Mouse (Mus musculus): ENCODE measurements around the gene Prl2c1. TPM values are rescaled to one million over a fixed set of nuclear protein-coding genes. Genes with fewer than 3 reads are reported as not detected.
"Not testable (repeated sequence)": the region's sequence is repeated elsewhere in the genome, so short reads cannot be mapped to it uniquely, and the experiment has no call there.

Prl2c1 gene
- polyA plus RNA-seq (2012; rRNA removed), result not detected in 2 replicates
- not detected in 2 replicates for polyA plus RNA-seq (2014; fragmentation: Nextera tagmentation; extraction: Ambion mirVana)

GRCm38 (mm10) chr13:27849042-27849441 is at the start of gene Prl2c1:
TSS of gene Prl2c1 (plus strand) at chr13:27849342.
- Histone ChIP-seq H3K4me3 (ENCODE audit: insufficient read depth in 1 of 2, low read depth in 2 of 2, low read length in 2 of 2) (no peak within 1 kb of the TSS), H3K27me3 (ENCODE audit: control insufficient read depth, insufficient read depth, low read length) (no peaks in the 10 kb centered on the region), H3K4me1 (replicated peaks; ENCODE audit: control insufficient read depth in 2 of 2, insufficient read depth in 2 of 2, low read length in 1 of 2) (no peaks in the 10 kb centered on the region), H3K27ac (no peak within 1 kb of the TSS), H3K4me2 (ENCODE audit: low read depth) (no peak within 1 kb of the TSS), H3K36me3 (replicated peaks; ENCODE audit: control insufficient read depth, insufficient read depth, low read depth) (no peaks in the 10 kb centered on the region), H3K9ac (replicated peaks) (no peak within 1 kb of the TSS), H3K9me3 (ENCODE audit: control insufficient read depth, low read length) (no peaks in the 10 kb centered on the region)
- no peak for TF ChIP-seq CTCF (IDR thresholded peaks at IDR 0.05; ENCODE audit: low read depth)
- no peak for TF ChIP-seq EP300 (IDR thresholded peaks at IDR 0.05; ENCODE audit: low read depth)
- DNase-seq (ENCODE audit: low read depth in 3 of 3, low spot score in 3 of 3), result no peak
- no peak for ATAC-seq (ENCODE audit: insufficient read depth)
- WGBS (ENCODE audit: insufficient replicate concordance), result 73% methylated on average over 3 of the region's 3 CpGs

- Histone ChIP-seq H3K27ac (no peak within 1 kb of the TSS), H3K9me3 (ENCODE audit: control insufficient read depth, low read length) (no peaks in the 10 kb centered on the region), H3K4me3 (ENCODE audit: insufficient read depth in 1 of 2, low read depth in 2 of 2, low read length in 2 of 2) (no peak within 1 kb of the TSS), H3K4me1 (replicated peaks; ENCODE audit: control insufficient read depth in 2 of 2, insufficient read depth in 2 of 2, low read length in 1 of 2) (no peaks in the 10 kb centered on the region), H3K4me2 (ENCODE audit: low read depth) (no peak within 1 kb of the TSS), H3K27me3 (ENCODE audit: control insufficient read depth, insufficient read depth, low read length) (no peaks in the 10 kb centered on the region), H3K36me3 (replicated peaks; ENCODE audit: control insufficient read depth, insufficient read depth, low read depth) (no peaks in the 10 kb centered on the region), H3K9ac (replicated peaks) (no peak within 1 kb of the TSS)
- TF ChIP-seq CTCF (IDR thresholded peaks at IDR 0.05; ENCODE audit: low read depth) (no peak), EP300 (IDR thresholded peaks at IDR 0.05; ENCODE audit: low read depth) (no peak)
- 56% methylated on average over 1 of the region's 1 CpGs for WGBS (ENCODE audit: insufficient replicate concordance)
- ATAC-seq (ENCODE audit: insufficient read depth) (no peak), DNase-seq (ENCODE audit: low read depth in 3 of 3, low spot score in 3 of 3) (no peak)
Observed at GRCm38 (mm10) chr13:27801354-27801753, 47.8 kb upstream of the Prl2c1 start, which contains the start of gene Prl2a1. TSS of gene Prl2a1 (plus strand) at chr13:27801654.

- H3K4me2 ChIP-seq (ENCODE audit: low read depth), result no peak overlapping the region
- DNase-seq (ENCODE audit: low read depth in 3 of 3, low spot score in 3 of 3), result no peak
- TF ChIP-seq CTCF (IDR thresholded peaks at IDR 0.05; ENCODE audit: low read depth) (no peak), EP300 (IDR thresholded peaks at IDR 0.05; ENCODE audit: low read depth) (no peak)
- no peak for ATAC-seq (ENCODE audit: insufficient read depth)
- no peak overlapping the region for H3K4me3 ChIP-seq (ENCODE audit: insufficient read depth in 1 of 2, low read depth in 2 of 2, low read length in 2 of 2)
- H3K36me3 ChIP-seq (replicated peaks; ENCODE audit: control insufficient read depth, insufficient read depth, low read depth), result no peaks in the 10 kb centered on the region
- H3K4me1 ChIP-seq (replicated peaks; ENCODE audit: control insufficient read depth in 2 of 2, insufficient read depth in 2 of 2, low read length in 1 of 2), result no peaks in the 10 kb centered on the region
- H3K9ac ChIP-seq (replicated peaks), result no peak overlapping the region
- H3K27me3 ChIP-seq (ENCODE audit: control insufficient read depth, insufficient read depth, low read length), result no peaks in the 10 kb centered on the region
- no peaks in the 10 kb centered on the region for H3K9me3 ChIP-seq (ENCODE audit: control insufficient read depth, low read length)
- no peak overlapping the region for H3K27ac ChIP-seq
- WGBS (ENCODE audit: insufficient replicate concordance), result 53% methylated on average over 1 of the region's 1 CpGs
Observed at GRCm38 (mm10) chr13:27802765-27803164, 46.4 kb upstream of the Prl2c1 start.

- H3K27me3 ChIP-seq (ENCODE audit: control insufficient read depth, insufficient read depth, low read length); ATAC-seq (ENCODE audit: insufficient read depth); H3K9ac ChIP-seq (replicated peaks); H3K27ac ChIP-seq; H3K4me2 ChIP-seq (ENCODE audit: low read depth); H3K9me3 ChIP-seq (ENCODE audit: control insufficient read depth, low read length); H3K4me1 ChIP-seq (replicated peaks; ENCODE audit: control insufficient read depth in 2 of 2, insufficient read depth in 2 of 2, low read length in 1 of 2); DNase-seq (ENCODE audit: low read depth in 3 of 3, low spot score in 3 of 3); H3K36me3 ChIP-seq (replicated peaks; ENCODE audit: control insufficient read depth, insufficient read depth, low read depth); H3K4me3 ChIP-seq (ENCODE audit: insufficient read depth in 1 of 2, low read depth in 2 of 2, low read length in 2 of 2): not testable (repeated sequence)
- WGBS (ENCODE audit: insufficient replicate concordance), result 46% methylated on average over 2 of the region's 2 CpGs
Observed at GRCm38 (mm10) chr13:27904236-27904635, 55.1 kb downstream of the Prl2c1 start.

Other genes starting within 250 kb of the Prl2c1 start
- not detected in 2 replicates for gene Prl7b1, start 238.8 kb upstream of the Prl2c1 start, polyA plus RNA-seq (2012; rRNA removed)
- gene Prl7b1, start 238.8 kb upstream of the Prl2c1 start, polyA plus RNA-seq (2014; fragmentation: Nextera tagmentation; extraction: Ambion mirVana), result not detected in 2 replicates
- gene Prl7a1, start 206.8 kb upstream of the Prl2c1 start, polyA plus RNA-seq (2012; rRNA removed), result not detected in 2 replicates
- not detected in 2 replicates for gene Prl7a1, start 206.8 kb upstream of the Prl2c1 start, polyA plus RNA-seq (2014; fragmentation: Nextera tagmentation; extraction: Ambion mirVana)
- gene Prl7a2, start 181.3 kb upstream of the Prl2c1 start, polyA plus RNA-seq (2012; rRNA removed), result 0.02 TPM in 1 of 2 replicates, not detected in the other
- gene Prl7a2, start 181.3 kb upstream of the Prl2c1 start, polyA plus RNA-seq (2014; fragmentation: Nextera tagmentation; extraction: Ambion mirVana), result not detected in 2 replicates
- not detected in 2 replicates for gene Prl7d1, start 132.6 kb upstream of the Prl2c1 start, polyA plus RNA-seq (2012; rRNA removed)
- not detected in 2 replicates for gene Prl7d1, start 132.6 kb upstream of the Prl2c1 start, polyA plus RNA-seq (2014; fragmentation: Nextera tagmentation; extraction: Ambion mirVana)
- gene Prl7c1, start 68.5 kb upstream of the Prl2c1 start, polyA plus RNA-seq (2012; rRNA removed), result not detected in 2 replicates
- gene Prl7c1, start 68.5 kb upstream of the Prl2c1 start, polyA plus RNA-seq (2014; fragmentation: Nextera tagmentation; extraction: Ambion mirVana), result not detected in 2 replicates
- not detected in 2 replicates for gene Prl2a1, start 47.7 kb upstream of the Prl2c1 start, polyA plus RNA-seq (2012; rRNA removed)
- not detected in 2 replicates for gene Prl2a1, start 47.7 kb upstream of the Prl2c1 start, polyA plus RNA-seq (2014; fragmentation: Nextera tagmentation; extraction: Ambion mirVana)
- gene Prl4a1, start 166.9 kb downstream of the Prl2c1 start, polyA plus RNA-seq (2012; rRNA removed), result not detected in 2 replicates
- not detected in 2 replicates for gene Prl4a1, start 166.9 kb downstream of the Prl2c1 start, polyA plus RNA-seq (2014; fragmentation: Nextera tagmentation; extraction: Ambion mirVana)

All from liver, embryonic 14.5 days (tissue).